Mouse (Mus musculus) heart, postnatal 0 days (tissue): Measurements from ENCODE around the gene Pmfbp1.
A peak's percentile ranks its signal among the peaks of the same experiment; 100 is the strongest.

Source experiments
- CTCF ChIP-seq: IDR thresholded peaks from 2 replicates; pipeline ENCODE4 v1.5.1; 2016; ENCODE audit warnings: antibody characterized with exemption, control low read depth, low read depth
- EP300 ChIP-seq: IDR thresholded peaks from 2 replicates; pipeline ENCODE4 v1.6.1; 2016; ENCODE audit warnings: antibody characterized with exemption, low read depth

- peak; percentile 73 for TF ChIP-seq CTCF
- TF ChIP-seq EP300, result no peak
Measured at GRCm38 (mm10) chr8:109536703-109537102, 42.9 kb downstream of the Pmfbp1 start.
